Mouse (Mus musculus): ENCODE data around the gene Kcnmb1.

- TF ChIP-seq CTCF (conservative IDR thresholded peaks at IDR 0.05; ENCODE audit: low read length), result no peak
- TF ChIP-seq POU5F1 (IDR thresholded peaks at IDR 0.05; ENCODE audit: borderline replicate concordance, low read length), result no peak
- no peak for TF ChIP-seq NANOG (IDR thresholded peaks at IDR 0.05; ENCODE audit: borderline replicate concordance, low read length)
These were observed 44.4 kb upstream of the Kcnmb1 start for GRCm38 (mm10) chr11:33918424-33918823.

Data from E14TG2a.4 (cell line).